Mouse (Mus musculus) hindbrain, embryonic 16.5 days (tissue): ENCODE measurements around the gene Gm3002. TPM values are rescaled to one million over a fixed set of nuclear protein-coding genes. Genes with fewer than 3 reads are reported as not detected.
"Not testable (repeated sequence)": the region's sequence is repeated elsewhere in the genome, so short reads cannot be mapped to it uniquely, and the experiment has no call there.

Experiments used
- ATAC-seq: fragments of 200-750 bp; cut with Nextera tagmentation; 2 replicates; pipeline ENCODE4 v1.8.0; 2017; ENCODE audit warnings: moderate TSS enrichment, moderate library complexity
- H3K27ac ChIP-seq: fragments of 300-500 bp; sonication (generic); 2 replicates; pipeline ENCODE4 v1.5.1; 2014; ENCODE audit warnings: low read depth, mild to moderate bottlenecking, control low read depth, low read length, moderate library complexity
- H3K27me3 ChIP-seq: fragments of 300-500 bp; sonication (generic); replicated peaks from 2 replicates; pipeline ENCODE4 v1.6.1; 2014; ENCODE audit warnings: low read length; ENCODE audit not compliant: control insufficient read depth, insufficient read depth
- H3K36me3 ChIP-seq: fragments of 300-500 bp; sonication (generic); 2 replicates; pipeline ENCODE4 v1.6.1; 2014; ENCODE audit warnings: mild to moderate bottlenecking, low read length, moderate library complexity, mixed read lengths; ENCODE audit not compliant: control insufficient read depth, insufficient read depth
- H3K4me1 ChIP-seq: fragments of 300-500 bp; sonication (generic); 2 replicates; pipeline ENCODE4 v1.6.1; 2014; ENCODE audit warnings: low read depth, low read length; ENCODE audit not compliant: control insufficient read depth, insufficient read depth
- H3K4me2 ChIP-seq: fragments of 300-500 bp; sonication (generic); 2 replicates; pipeline ENCODE4 v1.6.1; 2014; ENCODE audit warnings: mild to moderate bottlenecking, low read length, control low read depth, moderate library complexity
- H3K4me3 ChIP-seq: fragments of 300-500 bp; sonication (generic); 2 replicates; pipeline ENCODE4 v1.5.1; 2014; ENCODE audit warnings: mild to moderate bottlenecking, low read length, control low read depth, moderate library complexity
- H3K9ac ChIP-seq: fragments of 300-500 bp; sonication (generic); 2 replicates; pipeline ENCODE4 v1.6.1; 2014; ENCODE audit warnings: low read depth, mild to moderate bottlenecking, control low read depth, low read length, moderate library complexity
- H3K9me3 ChIP-seq: fragments of 300-500 bp; sonication (generic); 2 replicates; pipeline ENCODE4 v1.6.1; 2014; ENCODE audit warnings: mild to moderate bottlenecking, low read length, moderate library complexity; ENCODE audit not compliant: control insufficient read depth
- WGBS: fragments of 180-500 bp; shearing (Covaris S2); extraction: QIAGEN DNeasy Blood & Tissue Kit; methylation state at CpG from one replicate; pipeline ENCODE4 v1.1.7; 2014; 5-methylcytosine and 5-hydroxymethylcytosine counted together
- polyA plus RNA-seq: library from polyadenylated mRNA; unstranded; fragments of >200 nt; fragmentation: Nextera tagmentation; extraction: Ambion mirVana; gene quantifications from 2 replicates; pipeline ENCODE4 v1.2.1, GENCODE M21; 2015

The Gm3002 gene
- 5.9 TPM in 2 replicates for polyA plus RNA-seq

DNA sequence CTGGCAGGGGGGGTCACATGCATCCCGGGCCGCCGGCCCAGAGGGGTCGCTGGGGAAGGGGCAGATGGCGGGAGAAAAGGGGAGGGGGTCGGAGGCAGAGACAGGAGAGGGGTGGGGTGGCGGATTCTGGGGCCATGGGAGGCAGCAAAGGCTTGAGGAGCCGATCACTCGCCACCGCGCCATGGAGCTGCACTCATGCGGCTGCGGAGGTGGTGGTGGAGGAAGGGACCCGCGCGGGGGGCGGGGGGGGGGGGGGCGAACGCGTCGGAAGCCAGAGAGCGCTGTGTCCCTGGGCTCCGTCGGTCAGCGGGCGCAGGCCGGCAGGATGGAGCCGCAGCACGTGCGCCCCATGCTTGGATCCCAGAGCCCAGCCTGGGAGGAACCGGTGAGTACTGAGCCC, at the start of gene Gm3002:
Gene Gm3002 (plus strand): TSS at position 301 of the 400 bp plus-strand sequence.
- H3K36me3 ChIP-seq, H3K4me3 ChIP-seq, H3K4me1 ChIP-seq, H3K27me3 ChIP-seq, H3K9ac ChIP-seq, H3K4me2 ChIP-seq, H3K27ac ChIP-seq, ATAC-seq, H3K9me3 ChIP-seq: not testable (repeated sequence)
- no CpG with 5 or more reads among the region's 31 CpGs for WGBS

DNA sequence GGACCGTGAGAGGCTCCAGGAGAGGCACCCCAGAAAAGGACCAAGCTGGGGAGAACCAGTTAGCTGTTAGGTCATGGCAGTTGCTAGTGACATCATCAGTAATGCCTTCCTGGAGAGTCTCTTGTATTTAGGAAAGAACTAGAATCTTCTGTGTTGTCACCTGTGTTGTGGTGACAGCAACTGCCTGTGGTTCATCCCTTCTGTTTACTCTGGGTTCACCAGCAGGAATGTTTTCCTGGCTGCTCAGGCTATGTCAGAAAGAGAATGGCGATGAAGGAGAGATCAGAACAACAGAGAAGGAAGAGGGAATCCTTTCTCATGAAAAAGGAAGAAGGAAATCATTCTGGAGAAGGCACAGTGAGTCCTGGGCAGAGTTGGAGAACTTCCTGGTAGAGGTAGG, 36.1 kb downstream of the Gm3002 start, which contains the start of gene Gm3033:
Gene Gm3033 (plus strand): TSS at position 301 of the 400 bp plus-strand sequence.
- not testable (repeated sequence) for H3K9me3 ChIP-seq, H3K27ac ChIP-seq, H3K4me1 ChIP-seq, ATAC-seq, H3K36me3 ChIP-seq, H3K9ac ChIP-seq, H3K4me2 ChIP-seq, H3K4me3 ChIP-seq, H3K27me3 ChIP-seq
- WGBS = no CpG with 5 or more reads among the region's 2 CpGs

GRCm38 (mm10) chr14:3883872-3884271, 74.0 kb downstream of the Gm3002 start, which contains the start of gene Gm2916:
TSS of gene Gm2916 (plus strand) at chr14:3884172.
- H3K27ac ChIP-seq, H3K4me3 ChIP-seq, H3K9me3 ChIP-seq, H3K4me2 ChIP-seq, H3K27me3 ChIP-seq, H3K36me3 ChIP-seq, H3K4me1 ChIP-seq, ATAC-seq, H3K9ac ChIP-seq: not testable (repeated sequence)
- no CpG with 5 or more reads among the region's 1 CpGs for WGBS

GRCm38 (mm10) chr14:3931456-3931855, 121.6 kb downstream of the Gm3002 start, which contains the start of gene Gm3029:
TSS of gene Gm3029 (plus strand) at chr14:3931756.
- not testable (repeated sequence) for H3K36me3 ChIP-seq, H3K9me3 ChIP-seq, H3K4me2 ChIP-seq, H3K4me1 ChIP-seq, ATAC-seq, H3K27me3 ChIP-seq, H3K4me3 ChIP-seq, H3K9ac ChIP-seq, H3K27ac ChIP-seq
- WGBS = no CpG with 5 or more reads among the region's 2 CpGs

DNA sequence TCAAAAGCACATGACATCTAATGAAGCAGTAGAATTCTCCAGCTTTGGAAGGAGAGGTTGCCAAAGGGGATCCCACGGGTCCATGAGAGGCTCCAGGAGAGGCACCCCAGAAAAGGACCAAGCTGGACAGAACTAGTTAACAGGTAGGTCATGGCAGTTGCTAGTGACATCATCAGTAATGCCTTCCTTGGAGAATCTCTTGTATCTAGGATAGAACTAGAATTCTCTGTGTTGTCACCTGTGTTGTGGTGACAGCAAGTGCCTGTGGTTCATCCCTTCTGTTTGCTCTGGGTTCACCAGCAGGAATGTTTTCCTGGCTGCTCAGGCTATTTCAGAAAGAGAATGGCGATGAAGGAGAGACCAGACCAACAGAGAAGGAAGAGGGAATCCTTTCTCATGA, 153.4 kb downstream of the Gm3002 start, which contains the start of gene Gm3095:
Gene Gm3095 (plus strand): TSS at position 301 of the 400 bp plus-strand sequence.
- H3K27ac ChIP-seq, ATAC-seq, H3K36me3 ChIP-seq, H3K4me1 ChIP-seq, H3K9ac ChIP-seq, H3K27me3 ChIP-seq, H3K4me2 ChIP-seq, H3K9me3 ChIP-seq, H3K4me3 ChIP-seq: not testable (repeated sequence)
- no CpG with 5 or more reads among the region's 2 CpGs for WGBS

DNA sequence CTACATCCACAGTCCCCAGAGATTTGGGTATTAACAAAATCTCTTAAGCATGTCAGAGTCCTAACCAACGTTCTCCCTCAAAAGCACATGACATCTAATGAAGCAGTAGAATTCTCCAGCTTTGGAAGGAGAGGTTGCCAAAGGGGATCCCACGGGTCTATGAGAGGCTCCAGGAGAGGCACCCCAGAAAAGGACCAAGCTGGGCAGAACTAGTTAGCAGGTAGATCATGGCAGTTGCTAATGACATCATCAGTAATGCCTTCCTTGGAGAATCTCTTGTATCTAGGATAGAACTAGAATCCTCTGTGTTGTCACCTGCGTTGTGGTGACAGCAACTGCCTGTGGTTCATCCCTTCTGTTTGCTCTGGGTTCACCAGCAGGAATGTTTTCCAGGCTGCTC, 188.2 kb downstream of the Gm3002 start, which contains the start of gene Gm3099:
Gene Gm3099 (plus strand): TSS at position 301 of the 400 bp plus-strand sequence.
- H3K4me2 ChIP-seq, H3K27me3 ChIP-seq, H3K4me1 ChIP-seq, H3K4me3 ChIP-seq, H3K9ac ChIP-seq, H3K36me3 ChIP-seq, H3K27ac ChIP-seq, H3K9me3 ChIP-seq, ATAC-seq: not testable (repeated sequence)
- WGBS = 56% methylated on average over 1 of the region's 3 CpGs

Other genes starting within 250 kb of the Gm3002 start
- not detected in 2 replicates for gene Gm3012, start 175.6 kb upstream of the Gm3002 start, polyA plus RNA-seq
- 19.9 and 23.2 TPM in 2 replicates for gene Gm3020, start 158.0 kb upstream of the Gm3002 start, polyA plus RNA-seq
- not detected in 2 replicates for gene Gm3043, start 121.3 kb upstream of the Gm3002 start, polyA plus RNA-seq
- not detected in 2 replicates for gene Gm3033, start 36.2 kb downstream of the Gm3002 start, polyA plus RNA-seq
- not detected in 2 replicates for gene Gm2916, start 74.1 kb downstream of the Gm3002 start, polyA plus RNA-seq
- gene Gm3029, start 121.7 kb downstream of the Gm3002 start, polyA plus RNA-seq = not detected in 2 replicates
- 1.7 TPM in 2 replicates for gene Gm3095, start 153.5 kb downstream of the Gm3002 start, polyA plus RNA-seq
- gene Gm3099, start 188.3 kb downstream of the Gm3002 start, polyA plus RNA-seq = not detected in 2 replicates
- 4.2 and 4.3 TPM in 2 replicates for gene Gm5796, start 213.9 kb downstream of the Gm3002 start, polyA plus RNA-seq